Mouse (Mus musculus) yolk sac, embryonic 10.5 days (tissue): ENCODE data around the gene Sft2d2.

Experiments used
- DNase-seq: peaks from one replicate; pipeline ENCODE4 v3.0.0-alpha.2; 2017; ENCODE audit warnings: low spot score

The Sft2d2 gene

GRCm38 (mm10) chr1:165190571-165191273, 3.5 kb downstream of the Sft2d2 start:
- DNase-seq, result no peak

GRCm38 (mm10) chr1:165190068-165190467, 4.2 kb downstream of the Sft2d2 start:
- DNase-seq, result no peak

- peak; percentile 33 for DNase-seq
Measured at GRCm38 (mm10) chr1:165188806-165189580, 5.2 kb downstream of the Sft2d2 start.

GRCm38 (mm10) chr1:165187357-165187756, 6.9 kb downstream of the Sft2d2 start:
- DNase-seq, result no peak

GRCm38 (mm10) chr1:165186491-165186890, 7.7 kb downstream of the Sft2d2 start:
- no peak for DNase-seq

GRCm38 (mm10) chr1:165185116-165185515, 9.1 kb downstream of the Sft2d2 start:
- DNase-seq, result no peak

- peak; percentile 74 for DNase-seq
Measured at GRCm38 (mm10) chr1:165184178-165184577, 10.1 kb downstream of the Sft2d2 start.

- DNase-seq, result peak; percentile 39
Measured at GRCm38 (mm10) chr1:165183400-165183799, 10.8 kb downstream of the Sft2d2 start.

- no peak for DNase-seq
Measured at GRCm38 (mm10) chr1:165179321-165179720, 14.9 kb downstream of the Sft2d2 start.

- no peak for DNase-seq
Measured at GRCm38 (mm10) chr1:165178075-165178474, 16.2 kb downstream of the Sft2d2 start.

GRCm38 (mm10) chr1:165174059-165174616, 20.1 kb downstream of the Sft2d2 start:
- DNase-seq, result no peak

GRCm38 (mm10) chr1:165171277-165171676, 23.0 kb downstream of the Sft2d2 start:
- no peak for DNase-seq

- DNase-seq, result no peak
Measured at GRCm38 (mm10) chr1:165170157-165170556, 24.1 kb downstream of the Sft2d2 start.

- no peak for DNase-seq
Measured at GRCm38 (mm10) chr1:165169462-165169861, 24.8 kb downstream of the Sft2d2 start.

- DNase-seq, result no peak
Measured at GRCm38 (mm10) chr1:165164920-165165319, 29.3 kb downstream of the Sft2d2 start.

GRCm38 (mm10) chr1:165160723-165161405, 33.4 kb downstream of the Sft2d2 start, which contains the start of gene Tbx19:
Gene Tbx19, minus strand, starts transcription at chr1:165160773.
- no peak for DNase-seq

GRCm38 (mm10) chr1:165158841-165159240, 35.4 kb downstream of the Sft2d2 start:
- no peak for DNase-seq

- DNase-seq, result no peak
Measured at GRCm38 (mm10) chr1:165154162-165154561, 40.1 kb downstream of the Sft2d2 start.

- no peak for DNase-seq
Measured at GRCm38 (mm10) chr1:165151216-165151615, 43.0 kb downstream of the Sft2d2 start.

- no peak for DNase-seq
Measured at GRCm38 (mm10) chr1:165142343-165142916, 51.8 kb downstream of the Sft2d2 start.

GRCm38 (mm10) chr1:165140227-165140626, 54.0 kb downstream of the Sft2d2 start:
- DNase-seq, result no peak

GRCm38 (mm10) chr1:165133858-165134257, 60.4 kb downstream of the Sft2d2 start:
- no peak for DNase-seq
